Mouse (Mus musculus) layer of hippocampus, adult 9-11 months (tissue): ENCODE data around the gene Osbpl3.
A peak's percentile ranks its signal among the peaks of the same experiment; 100 is the strongest.

Experiments
- DNase-seq: peaks from one replicate; pipeline ENCODE4 v3.0.0; 2022

The Osbpl3 gene

DNA sequence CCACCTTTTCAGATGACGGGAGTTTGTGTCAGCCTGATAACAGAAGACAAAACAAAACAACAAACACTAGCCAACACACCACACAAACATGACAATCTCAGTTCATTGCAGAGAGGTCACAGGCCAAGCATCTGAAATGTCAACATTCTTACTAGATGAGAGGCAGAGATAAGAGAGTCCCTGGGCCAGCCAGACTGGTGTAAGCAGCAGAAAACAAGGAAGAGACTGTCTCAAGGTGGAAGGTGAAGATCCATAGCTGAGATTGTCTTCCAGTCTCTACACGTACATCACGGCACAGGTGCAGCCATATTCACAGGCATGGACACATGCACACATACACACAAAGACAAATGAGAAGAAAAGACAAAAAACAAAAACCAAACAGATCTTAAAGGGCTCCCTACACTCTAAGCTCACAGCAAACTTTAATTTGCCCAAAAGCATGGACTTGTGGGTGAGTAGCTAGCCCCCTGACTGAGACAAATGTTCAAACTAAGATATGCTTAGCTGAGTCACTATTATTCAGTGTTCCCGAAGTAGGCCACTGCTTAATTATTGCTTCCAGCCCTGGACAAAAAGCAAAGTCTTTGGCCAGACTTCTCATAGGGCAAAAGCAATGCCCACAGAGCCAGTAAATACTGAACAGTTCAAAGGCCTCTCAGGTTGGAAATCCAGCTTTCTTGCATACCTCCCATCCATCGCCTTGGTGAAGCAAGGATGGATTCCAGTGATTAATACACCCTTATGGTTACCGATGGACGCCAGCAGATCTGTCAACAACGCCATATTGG is 87.3 kb downstream of the Osbpl3 start:
- no peak for DNase-seq

DNA sequence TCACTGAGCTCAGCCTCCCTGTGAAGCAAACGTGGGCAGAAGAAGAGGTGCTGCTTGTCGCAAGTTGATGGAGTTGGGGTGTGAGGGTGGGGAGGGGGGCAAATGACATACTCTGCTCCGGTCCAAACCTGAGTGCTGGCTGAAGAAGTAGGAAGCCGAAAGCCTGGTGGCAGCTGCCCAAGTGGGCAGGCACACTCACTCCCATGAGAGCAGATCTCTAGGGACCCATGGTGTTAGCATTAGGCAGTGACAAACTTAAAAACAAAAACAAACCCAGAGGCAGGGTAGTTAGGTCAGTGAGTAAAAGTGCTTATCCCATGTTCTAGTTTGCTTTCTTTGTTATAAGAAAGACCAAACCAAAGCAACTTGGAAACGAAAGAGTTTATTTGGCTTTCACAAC is 88.2 kb downstream of the Osbpl3 start:
- DNase-seq: no peak

DNA sequence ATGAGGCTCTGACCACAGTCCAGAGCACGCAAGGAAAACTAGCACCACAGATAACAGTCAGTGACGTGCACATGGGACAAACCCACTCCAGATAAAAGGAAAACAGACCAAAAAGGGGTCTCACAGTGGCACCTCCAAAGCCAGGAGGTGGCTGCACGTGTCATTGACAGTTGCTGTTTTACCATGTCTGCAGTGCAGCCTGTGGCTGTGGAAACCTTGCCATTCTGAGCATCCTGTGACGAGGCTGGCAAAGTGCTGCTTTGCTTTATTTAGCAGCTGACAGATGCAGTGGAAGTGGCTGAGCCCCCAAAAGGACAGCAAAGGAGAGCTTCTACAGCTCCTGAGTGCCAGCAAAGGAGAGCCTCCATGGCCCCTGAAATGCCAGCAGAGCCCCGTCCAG is 89.3 kb downstream of the Osbpl3 start:
- DNase-seq: peak; percentile 66

DNA sequence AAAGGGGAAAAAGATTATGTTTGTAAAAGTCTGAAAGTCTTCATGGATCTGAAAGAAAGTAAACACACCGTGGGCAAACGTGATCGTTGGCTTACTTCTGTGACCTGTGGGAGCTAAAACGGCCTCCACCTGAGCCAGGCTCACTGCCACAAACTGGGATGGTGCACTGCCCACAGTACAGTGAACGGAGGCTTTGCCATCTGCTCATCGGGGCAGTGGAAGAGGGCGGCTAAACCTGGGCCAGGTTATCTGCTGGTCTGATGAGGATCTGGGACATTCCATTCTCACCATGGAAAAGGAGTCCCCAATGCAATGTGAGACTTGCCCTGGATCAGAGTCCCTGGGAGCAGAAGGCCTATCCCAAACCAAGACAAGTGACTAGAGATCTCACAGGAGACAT is 89.7 kb downstream of the Osbpl3 start:
- no peak for DNase-seq

DNA sequence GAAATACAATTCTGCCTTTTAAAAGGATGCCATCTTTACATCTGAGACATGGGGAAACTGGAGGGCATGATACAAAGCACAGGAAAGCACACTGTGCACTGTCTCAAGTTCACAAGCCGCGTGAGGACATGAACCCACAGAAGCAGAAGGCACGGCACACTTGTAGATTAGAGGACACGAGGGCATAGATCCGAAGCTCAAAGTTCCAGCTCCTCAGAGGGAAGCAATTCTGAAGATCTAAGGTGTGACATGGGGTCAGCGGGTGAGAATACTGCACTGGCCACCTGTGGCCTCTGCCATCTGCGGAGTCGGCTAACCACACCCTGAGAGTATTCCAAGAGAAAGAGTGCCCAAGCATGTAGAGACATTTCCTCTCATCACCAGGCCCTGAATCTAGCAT is 91.6 kb downstream of the Osbpl3 start:
- DNase-seq: no peak

DNA sequence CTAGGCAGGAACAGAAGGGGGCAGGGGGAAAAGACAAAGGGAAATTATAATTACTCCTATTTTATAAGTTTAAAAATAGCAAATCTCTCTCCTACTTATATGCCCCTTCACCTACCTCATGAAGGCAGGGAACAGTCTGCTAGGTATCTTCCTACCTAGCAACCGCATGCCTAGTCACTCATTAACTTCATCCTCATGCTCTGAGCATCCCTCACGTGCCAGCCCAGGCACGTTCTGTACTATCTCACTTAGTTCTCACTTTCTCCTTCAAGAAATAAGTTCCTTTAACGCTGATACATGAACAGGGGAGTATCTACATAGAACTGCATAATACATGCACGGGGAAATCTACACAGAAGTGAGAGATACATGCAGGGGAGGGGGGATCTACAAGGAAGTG is 92.6 kb downstream of the Osbpl3 start:
- DNase-seq: no peak

DNA sequence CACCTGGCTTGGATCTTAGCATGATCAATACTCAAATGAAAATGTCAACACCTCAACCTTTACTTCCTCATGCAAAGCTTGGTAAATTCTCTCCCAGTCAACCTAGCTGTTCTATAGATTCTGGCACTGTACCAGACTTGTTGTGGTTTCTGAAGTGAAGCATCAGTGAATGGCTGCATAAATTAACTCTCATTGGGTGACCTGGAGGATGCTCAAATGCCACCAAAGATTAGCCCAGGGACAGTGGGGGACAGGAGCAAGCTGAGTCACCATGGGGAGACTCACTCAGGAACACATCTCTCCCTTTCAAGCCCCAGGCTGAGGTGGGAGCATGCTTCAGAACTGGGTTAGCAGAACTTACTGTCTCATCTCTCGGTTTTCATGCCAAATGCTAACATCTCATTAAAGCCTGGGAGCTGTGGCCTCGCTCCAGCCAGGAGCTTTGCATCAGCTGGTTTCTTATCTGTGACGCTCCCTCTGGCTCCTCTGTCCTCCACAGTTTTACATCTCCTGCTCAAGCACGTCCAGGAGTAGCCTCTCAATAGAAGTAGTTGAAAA is 93.2 kb downstream of the Osbpl3 start:
- DNase-seq: no peak

DNA sequence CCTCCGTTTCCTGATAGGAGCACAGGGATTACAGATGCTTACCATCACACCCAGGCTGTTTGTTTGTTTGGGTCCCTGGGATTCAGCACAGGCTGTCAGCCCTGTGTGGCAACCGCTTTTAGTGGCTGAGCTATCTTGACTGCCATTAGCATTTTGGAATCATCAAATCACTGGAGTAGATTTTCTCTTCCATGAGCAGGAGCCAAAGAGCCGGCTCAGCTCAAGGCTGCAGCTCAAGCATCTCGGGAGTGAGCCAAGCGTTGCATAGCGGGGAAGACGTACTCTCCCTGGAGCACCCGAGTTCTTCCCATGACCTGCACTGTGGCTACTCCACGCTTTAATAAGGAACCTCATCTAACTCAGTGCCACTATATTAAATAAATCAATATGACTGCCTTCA is 93.8 kb downstream of the Osbpl3 start:
- DNase-seq: no peak

DNA sequence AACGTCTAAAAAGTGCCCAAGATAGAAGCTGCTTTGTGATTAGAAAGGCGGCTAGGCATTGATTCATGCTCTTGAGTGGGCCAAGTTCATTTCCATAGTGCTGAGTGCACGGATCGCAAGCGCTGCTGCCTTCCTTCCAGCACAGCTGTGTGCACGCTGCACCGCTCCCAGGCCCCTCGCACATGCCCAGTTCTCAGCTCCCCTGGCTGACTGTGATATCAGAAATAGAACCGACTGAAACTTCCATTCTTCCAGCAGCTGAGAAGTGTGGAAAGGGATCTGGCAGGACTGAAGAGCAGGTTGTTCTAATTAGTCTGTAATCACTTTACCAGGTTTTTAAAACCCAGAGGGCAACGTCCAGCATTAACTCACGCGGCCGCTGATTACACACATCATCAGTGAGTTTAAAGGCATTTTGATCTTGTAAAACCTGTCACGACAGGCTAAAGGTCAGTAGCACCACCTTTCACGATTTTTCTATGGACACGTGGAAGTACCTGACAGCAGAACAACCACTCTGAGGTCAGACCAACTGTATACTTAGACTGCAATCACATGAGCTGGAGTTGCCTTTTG is 97.8 kb downstream of the Osbpl3 start:
- DNase-seq: peak; percentile 54

DNA sequence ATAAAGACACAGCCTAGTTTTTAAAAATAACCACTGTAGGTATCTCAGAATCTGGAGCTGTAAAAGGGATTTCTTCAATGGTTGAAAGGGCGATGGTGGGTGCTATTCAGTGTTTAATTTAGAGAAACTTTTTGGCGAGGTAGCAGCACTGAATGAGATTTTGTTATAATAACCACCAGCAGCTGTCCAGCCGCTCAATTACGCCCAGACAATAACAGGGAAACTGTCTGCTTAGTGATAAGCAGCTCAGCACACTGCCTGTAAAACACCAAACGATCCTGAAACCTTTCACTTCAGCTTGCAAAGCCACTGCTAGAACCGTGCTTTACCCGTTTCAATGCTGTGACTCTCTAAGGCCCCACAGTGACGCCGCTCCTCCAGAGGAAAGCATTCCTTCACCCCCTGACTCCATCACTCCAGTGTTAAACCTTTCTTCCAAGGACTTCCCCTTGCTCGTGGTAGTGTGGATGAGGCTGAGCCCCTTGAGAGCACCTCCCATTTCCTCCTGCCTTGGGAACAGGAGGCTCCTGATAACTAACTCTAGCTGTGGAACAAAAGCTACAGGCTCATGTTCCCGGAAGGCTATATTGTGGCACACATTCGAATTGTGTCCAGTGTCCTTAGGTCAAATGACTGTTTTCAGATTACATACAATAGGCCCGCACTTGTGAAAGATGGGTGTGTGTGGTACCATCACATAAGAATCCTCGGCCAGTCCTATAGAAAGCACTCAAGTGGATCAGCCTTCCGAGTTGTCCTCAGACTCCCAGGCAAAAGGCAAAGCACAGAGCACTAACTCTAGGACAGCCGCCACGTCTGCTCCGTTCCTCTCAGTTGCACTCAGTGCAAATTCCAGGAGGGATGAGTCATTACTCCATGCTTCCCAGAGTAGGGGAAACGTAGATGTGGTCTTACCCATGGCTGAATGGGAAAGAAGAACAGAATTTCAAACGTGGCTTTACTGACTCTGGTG is 101.0 kb downstream of the Osbpl3 start:
- DNase-seq: no peak

DNA sequence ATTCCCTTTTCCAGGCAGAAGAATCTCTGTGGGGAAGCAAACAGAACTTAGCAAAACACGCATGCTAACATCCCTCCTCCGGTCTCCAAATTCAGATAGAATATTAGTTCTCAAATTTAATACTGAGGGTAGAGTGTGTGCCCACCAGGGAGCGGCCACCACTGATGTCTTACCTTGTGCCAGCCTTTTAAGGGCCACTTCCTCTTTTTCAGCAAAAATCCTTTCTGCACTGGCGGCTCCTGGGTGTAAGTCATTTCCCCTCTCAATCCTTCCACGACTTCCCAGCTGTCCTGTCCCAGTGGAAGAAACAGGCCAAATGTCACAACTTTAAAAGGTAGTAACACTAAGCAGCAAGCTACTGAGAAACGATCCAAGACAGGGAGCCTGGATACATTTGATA is 103.2 kb downstream of the Osbpl3 start:
- DNase-seq: no peak

DNA sequence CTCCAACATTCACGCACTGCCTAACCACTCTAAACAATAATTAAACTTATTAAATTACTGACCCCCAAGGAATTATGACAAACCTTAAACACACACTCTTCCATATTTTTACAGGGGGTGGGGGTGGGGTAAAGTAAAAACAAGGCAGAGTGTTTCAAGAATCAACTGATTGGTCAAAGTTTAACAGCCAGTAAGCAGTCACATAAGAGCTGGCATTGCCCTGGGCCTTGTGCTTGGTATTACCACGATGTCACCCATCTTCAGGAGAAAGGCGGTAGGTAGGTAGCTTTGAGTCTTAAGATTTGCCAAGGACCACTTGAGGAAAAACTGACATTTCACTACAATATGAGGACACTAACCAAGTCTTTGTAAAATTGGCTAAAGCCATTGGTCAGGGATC is 105.1 kb downstream of the Osbpl3 start:
- no peak for DNase-seq

DNA sequence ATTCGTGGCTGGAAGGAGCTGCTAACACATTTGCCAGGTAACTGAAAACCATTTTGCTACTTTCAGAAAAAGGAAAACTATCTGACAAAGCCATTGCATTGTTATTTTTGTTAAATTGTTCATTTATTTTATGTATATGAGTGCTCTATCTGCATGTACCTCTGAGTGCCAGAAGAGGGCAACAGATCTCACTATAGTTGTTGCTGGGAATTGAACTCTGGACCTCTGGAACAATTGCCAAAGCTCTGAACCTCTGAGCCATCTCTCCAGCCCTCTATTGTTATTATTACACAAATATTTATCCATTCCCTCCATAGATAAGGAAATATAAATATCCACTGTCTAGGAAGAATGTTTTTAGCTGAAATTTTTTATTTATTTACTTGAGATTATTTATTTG is 107.4 kb downstream of the Osbpl3 start:
- DNase-seq: no peak

DNA sequence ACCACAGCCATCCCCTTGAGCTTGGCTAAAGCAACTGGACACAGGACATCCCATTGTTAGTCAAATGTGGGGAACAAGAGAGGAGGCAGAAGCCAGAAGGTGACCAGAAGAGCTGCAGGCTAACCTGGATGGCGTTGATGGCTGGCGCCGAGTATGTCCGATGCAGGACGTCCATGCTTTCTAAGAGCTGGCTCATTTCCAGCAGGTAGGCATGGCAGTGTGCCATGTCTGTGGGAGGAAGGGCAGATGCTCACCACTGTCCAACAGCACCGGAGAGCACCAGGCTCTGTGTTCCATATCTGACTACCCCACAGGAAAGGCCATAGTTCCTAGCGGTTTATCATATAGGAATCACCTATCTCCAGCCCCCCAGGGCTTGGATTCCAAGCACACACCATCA is 109.8 kb downstream of the Osbpl3 start:
- no peak for DNase-seq

DNA sequence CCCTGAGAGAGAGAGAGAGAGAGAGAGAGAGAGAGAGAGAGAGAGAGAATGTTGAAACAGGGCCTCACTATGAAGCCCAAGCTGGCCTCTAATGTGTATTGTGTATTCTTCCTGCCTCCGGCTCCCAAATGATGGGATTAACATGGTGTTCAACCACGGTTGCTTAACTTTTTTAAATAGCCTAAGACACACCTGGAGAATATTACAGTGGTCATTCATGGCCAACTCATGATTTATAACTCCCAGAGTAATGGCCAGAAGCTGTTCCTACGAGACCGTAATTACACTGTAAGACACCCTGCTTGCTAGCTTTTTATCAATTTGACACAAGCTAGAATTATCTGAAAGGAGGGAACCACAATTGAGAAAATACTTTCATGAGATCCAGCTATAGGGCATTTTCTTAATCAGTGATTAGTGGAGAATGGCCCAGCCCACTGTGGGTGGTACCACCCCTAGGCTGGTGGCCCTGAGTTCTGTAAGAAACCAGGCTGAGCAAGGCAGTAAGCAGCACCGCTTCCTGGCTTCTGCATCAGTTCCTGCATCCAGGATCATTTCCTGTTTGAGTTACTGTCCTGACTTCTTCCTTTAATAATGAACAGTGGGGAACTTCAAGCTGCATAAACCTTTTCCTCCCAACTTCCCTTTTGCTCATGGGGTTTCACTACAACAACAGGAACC is 115.6 kb downstream of the Osbpl3 start:
- DNase-seq: no peak

DNA sequence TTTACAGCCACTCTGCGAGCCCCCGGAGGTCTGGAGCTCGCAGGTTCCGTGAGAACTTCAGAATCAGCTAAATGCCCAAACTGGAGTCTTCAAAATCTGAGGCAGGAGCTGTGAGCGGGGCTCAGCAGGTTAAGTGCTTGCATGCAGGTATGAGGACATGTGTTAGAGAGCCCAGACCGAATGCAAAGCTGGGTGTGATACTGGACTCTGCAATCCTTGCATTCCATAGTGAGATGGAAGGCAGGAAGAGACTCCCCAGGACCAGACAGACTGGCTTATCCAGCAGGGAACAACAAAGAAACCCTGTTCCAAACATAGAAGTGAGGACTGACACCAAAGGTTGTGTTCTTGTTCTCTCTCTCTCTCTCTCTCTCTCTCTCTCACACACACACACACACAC is 118.6 kb downstream of the Osbpl3 start:
- no peak for DNase-seq

DNA sequence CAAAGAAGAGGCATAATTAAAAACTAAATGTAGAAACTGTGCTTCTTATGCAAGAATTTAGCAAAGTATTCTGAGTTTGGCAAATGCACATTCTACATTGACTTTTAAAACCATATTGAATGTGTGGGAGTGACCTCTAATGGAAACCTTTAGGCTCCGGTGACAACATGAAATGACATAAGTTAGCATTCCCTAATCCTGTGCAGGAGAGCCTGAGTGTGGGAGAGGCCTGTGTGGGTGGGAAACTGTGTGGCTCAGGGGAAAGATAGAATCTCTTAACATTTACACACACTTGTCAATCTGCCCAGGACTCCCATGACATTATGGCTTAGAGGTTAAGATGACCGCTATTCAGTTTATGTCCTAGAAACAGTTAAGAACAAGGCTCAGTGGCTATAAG is 119.6 kb downstream of the Osbpl3 start:
- DNase-seq: no peak

DNA sequence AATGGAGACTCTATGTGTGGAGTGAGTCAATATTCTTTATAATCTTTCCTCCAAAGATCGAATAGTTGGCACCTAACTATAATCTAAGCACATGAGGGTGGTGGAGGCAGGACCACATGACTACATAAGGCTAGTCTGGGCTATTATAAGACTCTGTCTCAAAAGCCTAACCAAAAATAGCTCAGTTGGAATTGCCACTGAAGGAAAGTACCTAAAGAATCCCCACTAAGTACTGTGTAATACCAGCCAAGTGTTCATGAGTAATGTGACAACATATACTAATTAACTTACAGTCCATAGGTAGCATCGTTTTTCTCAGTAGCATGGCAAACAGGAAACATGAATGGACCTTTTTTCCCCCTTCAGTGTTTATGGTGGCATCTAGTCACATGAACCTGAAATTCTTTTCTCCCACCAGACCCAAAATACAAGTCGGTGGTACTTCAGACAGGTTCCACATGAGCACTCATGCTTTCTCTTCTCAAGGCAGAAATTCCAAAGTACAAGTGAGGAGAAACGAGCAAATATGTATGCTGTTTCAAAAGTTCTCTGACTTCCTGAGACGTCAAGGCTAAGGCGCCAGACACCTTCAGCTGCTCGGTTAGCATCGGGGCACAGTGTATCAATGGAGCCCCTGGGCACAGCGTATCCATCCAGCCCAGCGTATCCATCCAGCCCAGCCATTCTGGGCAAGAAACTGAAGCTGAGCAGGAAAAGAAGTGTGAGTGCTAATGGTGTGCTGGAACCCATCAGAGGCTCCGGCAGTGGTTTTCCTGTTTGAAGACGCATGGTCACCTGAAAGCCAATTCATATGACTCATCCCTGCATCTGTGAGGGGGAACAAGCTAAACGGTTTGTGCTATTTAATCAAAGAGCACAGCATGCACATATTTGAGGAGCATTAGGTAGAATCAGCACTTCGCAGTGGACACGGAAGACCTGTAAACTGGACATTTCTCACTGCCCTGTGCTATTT is 120.9 kb downstream of the Osbpl3 start:
- DNase-seq: no peak

DNA sequence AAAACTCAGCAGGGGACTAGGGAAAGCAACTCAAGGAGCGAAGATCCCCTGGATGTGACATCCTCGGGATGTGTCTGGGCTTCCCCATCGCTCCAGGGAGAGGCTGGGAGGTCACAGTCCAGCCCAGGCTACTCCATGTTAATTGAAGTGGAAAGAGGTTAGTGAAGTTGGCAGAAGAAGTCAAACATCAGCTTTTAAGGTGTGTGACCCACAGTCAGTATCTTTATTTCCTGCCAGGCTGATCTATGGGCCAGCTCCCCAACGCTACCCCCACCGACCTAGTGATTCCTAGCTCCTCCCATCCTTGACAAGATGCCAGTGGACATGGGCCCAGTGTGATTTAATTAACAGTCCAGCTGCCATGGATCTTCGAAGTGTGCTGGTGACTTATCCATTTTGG is 122.7 kb downstream of the Osbpl3 start:
- no peak for DNase-seq

DNA sequence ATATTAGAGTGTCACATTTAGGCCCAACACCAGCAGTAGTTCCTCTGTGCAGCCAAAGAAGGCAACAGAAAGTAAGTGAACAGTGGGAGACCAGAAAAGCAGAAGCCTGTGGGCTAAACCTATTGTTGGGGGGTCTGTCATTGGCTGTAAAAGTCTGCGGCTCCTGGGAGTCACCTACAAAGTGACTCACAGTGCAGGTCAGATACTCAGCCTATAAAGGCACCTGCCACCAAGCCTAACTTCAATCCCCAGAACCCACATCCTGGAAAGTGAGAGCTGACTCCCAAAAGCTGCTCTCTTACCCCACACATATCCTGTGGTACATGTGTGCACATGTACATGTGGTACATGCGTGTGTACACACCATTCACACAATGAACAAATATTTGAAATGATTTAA is 124.5 kb downstream of the Osbpl3 start:
- DNase-seq: no peak

DNA sequence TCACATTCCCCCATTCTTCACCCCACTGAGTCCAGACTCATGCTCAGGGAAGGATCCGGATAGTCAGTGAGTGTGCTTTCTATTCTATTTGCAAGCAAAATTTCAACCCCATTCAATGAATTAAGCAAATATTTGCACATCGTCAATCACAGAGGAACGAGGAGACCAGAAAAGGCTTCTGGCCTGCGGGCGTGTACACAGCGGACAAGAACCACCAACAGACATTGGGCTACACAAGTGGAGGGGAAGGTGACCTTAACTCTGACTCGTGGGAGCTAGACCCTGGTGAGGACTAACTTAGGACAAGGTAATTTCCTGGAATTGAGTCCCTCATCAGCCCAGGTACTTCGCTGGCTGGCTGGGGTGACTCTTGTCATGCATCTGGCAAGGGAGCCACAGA is 126.6 kb downstream of the Osbpl3 start:
- no peak for DNase-seq

DNA sequence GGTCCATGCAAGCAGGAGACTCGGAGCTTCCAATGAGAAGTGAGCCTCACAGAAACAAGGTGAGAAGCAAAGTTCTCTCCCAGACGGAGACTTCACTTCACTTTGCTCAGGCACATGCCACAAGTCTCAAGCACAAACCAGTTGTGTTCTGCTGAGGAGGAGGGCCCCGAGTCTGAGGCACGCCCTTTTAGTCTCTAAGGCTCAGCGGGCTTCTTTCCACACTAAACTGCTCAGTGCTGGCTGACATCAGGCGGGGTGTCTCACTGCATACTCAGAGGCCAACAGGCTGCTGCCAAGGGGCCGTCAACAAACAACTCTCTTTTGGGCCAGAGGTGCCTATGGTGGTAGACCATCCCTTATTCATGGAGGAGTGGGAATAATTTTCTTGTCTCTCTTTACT is 127.1 kb downstream of the Osbpl3 start:
- no peak for DNase-seq
